Mouse (Mus musculus) spleen, adult 2 months (tissue): ENCODE results near the gene Wdr83.
"Not testable (repeated sequence)": the region's sequence is repeated elsewhere in the genome, so short reads cannot be mapped to it uniquely, and the experiment has no call there.

Source experiments
- CTCF ChIP-seq: fragments of 200-500 bp; IDR thresholded peaks from 2 replicates; pipeline ENCODE4 v1.5.1; 2011; ENCODE audit warnings: mild to moderate bottlenecking, inconsistent platforms; ENCODE audit not compliant: insufficient read depth, insufficient read length, insufficient replicate concordance; ENCODE audit errors: extremely low read depth
- POLR2A ChIP-seq: fragments of 200-500 bp; IDR thresholded peaks from 2 replicates; pipeline ENCODE4 v1.6.1; 2011; ENCODE audit warnings: low read depth, low read length, inconsistent platforms

- not testable (repeated sequence) for TF ChIP-seq POLR2A, CTCF
Measured at GRCm38 (mm10) chr8:85082169-85082568, 1.1 kb upstream of the Wdr83 start.
